Mouse (Mus musculus): Measurements from ENCODE around the gene Sv2c.

- TF ChIP-seq EP300 (IDR thresholded peaks at IDR 0.05; ENCODE audit: low read depth) (no peak), CTCF (IDR thresholded peaks at IDR 0.05; ENCODE audit: low read depth) (no peak)
These were observed 124.2 kb downstream of the Sv2c start for GRCm38 (mm10) chr13:96008154-96008553.
